Mouse (Mus musculus) C2C12 (cell line): ENCODE measurements around the gene 4930469K13Rik. TPM values are rescaled to one million over a fixed set of nuclear protein-coding genes. Genes with fewer than 3 reads are reported as not detected.

ENCODE experiments used
- H3K27me3 ChIP-seq: one replicate; pipeline ENCODE4 v1.6.1; 2011; ENCODE audit not compliant: control insufficient read depth, insufficient read depth, insufficient read length
- H3K36me3 ChIP-seq: one replicate; pipeline ENCODE4 v1.6.1; 2011; ENCODE audit not compliant: control insufficient read depth, insufficient read depth
- H3K4me3 ChIP-seq: one replicate; pipeline ENCODE4 v1.5.1; 2011; ENCODE audit warnings: mild to moderate bottlenecking, control low read depth; ENCODE audit not compliant: poor library complexity, insufficient read depth, severe bottlenecking
- H3K79me2 ChIP-seq: one replicate; pipeline ENCODE4 v1.6.1; 2011; ENCODE audit not compliant: control insufficient read depth, insufficient read depth
- H3K79me3 ChIP-seq: one replicate; pipeline ENCODE4 v1.6.1; 2011; ENCODE audit warnings: low read depth, control low read depth
- H3ac ChIP-seq: one replicate; pipeline ENCODE3; 2011; ENCODE audit warnings: low read depth; ENCODE audit not compliant: control insufficient read depth, insufficient read length
- CEBPB ChIP-seq: IDR thresholded peaks from one replicate; pipeline ENCODE4 v1.6.1; 2011; ENCODE audit warnings: low read depth, mild to moderate bottlenecking, control low read depth, moderate library complexity
- CTCF ChIP-seq: IDR thresholded peaks from one replicate; pipeline ENCODE4 v1.5.1; 2011; ENCODE audit not compliant: control insufficient read depth, insufficient read depth, insufficient read length
- FOSL1 ChIP-seq: IDR thresholded peaks from one replicate; pipeline ENCODE4 v1.8.0; 2011; ENCODE audit warnings: mild to moderate bottlenecking, low read length; ENCODE audit not compliant: poor library complexity, insufficient read depth, severe bottlenecking
- MAX ChIP-seq: IDR thresholded peaks from one replicate; pipeline ENCODE4 v1.6.1; 2011; ENCODE audit warnings: mild to moderate bottlenecking, control low read depth
- MYOD1 ChIP-seq: IDR thresholded peaks from one replicate; pipeline ENCODE4 v1.6.1; 2011; ENCODE audit warnings: low read depth; ENCODE audit not compliant: control insufficient read depth, insufficient read length
- MYOG ChIP-seq: IDR thresholded peaks from one replicate; pipeline ENCODE4 v1.6.1; 2011; ENCODE audit not compliant: control insufficient read depth, insufficient read length; ENCODE audit errors: extremely low read depth
- USF1 ChIP-seq: IDR thresholded peaks from one replicate; pipeline ENCODE4 v1.6.1; 2011; ENCODE audit warnings: low read depth, mild to moderate bottlenecking, control low read depth, moderate library complexity
- polyA plus RNA-seq: library from polyadenylated mRNA; unstranded; fragments of >200 nt; fragmentation: generic; extraction: Trizol; gene quantifications from one replicate; pipeline ENCODE4 v1.2.1, GENCODE M21; 2012; ENCODE audit warnings: missing spikeins

Gene 4930469K13Rik
- polyA plus RNA-seq, 1 experiment = not detected

- no peak overlapping the region for H3ac ChIP-seq
- H3K36me3 ChIP-seq = no peaks in the 10 kb centered on the region
- H3K79me2 ChIP-seq = no peaks in the 10 kb centered on the region
- H3K79me3 ChIP-seq = no peaks in the 10 kb centered on the region
- H3K4me3 ChIP-seq = no peak overlapping the region
- H3K27me3 ChIP-seq = no peaks in the 10 kb centered on the region
- TF ChIP-seq MYOG (no peak), FOSL1 (no peak), MYOD1 (no peak), CTCF (no peak), MAX (no peak), USF1 (no peak), CEBPB (no peak)
These were observed 24.6 kb downstream of the 4930469K13Rik start for GRCm38 (mm10) chr11:34073776-34074175.

DNA sequence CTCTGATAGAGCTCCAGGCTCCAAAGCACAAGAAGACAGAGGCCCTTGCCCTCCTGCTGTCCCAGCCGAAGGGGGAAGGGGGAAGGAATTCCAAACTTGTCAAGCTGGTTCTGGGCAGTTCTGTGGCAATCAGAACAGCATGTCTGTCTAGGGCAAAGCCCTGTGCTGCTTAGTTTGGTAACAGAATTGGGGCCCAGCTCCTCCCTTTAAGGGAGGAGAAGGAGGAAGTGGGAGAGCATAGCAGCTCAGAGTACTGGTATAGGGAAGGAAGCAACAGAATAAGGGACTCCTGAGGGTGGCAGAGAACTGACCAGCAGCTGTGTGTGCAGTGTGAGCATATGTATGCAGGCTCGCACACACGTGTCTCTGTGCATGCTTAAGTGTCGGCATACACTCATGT is 26.0 kb downstream of the 4930469K13Rik start:
- no peak overlapping the region for H3K4me3 ChIP-seq
- H3K79me3 ChIP-seq = no peaks in the 10 kb centered on the region
- H3ac ChIP-seq = no peak overlapping the region
- no peaks in the 10 kb centered on the region for H3K36me3 ChIP-seq
- no peaks in the 10 kb centered on the region for H3K27me3 ChIP-seq
- TF ChIP-seq MYOD1 = no peak
- no peak for TF ChIP-seq MYOG
- no peak for TF ChIP-seq MAX
- TF ChIP-seq USF1 = no peak
- TF ChIP-seq FOSL1 = no peak
- no peak for TF ChIP-seq CTCF
- TF ChIP-seq CEBPB = no peak
- H3K79me2 ChIP-seq = no peaks in the 10 kb centered on the region

- no peak overlapping the region for H3ac ChIP-seq
- no peaks in the 10 kb centered on the region for H3K36me3 ChIP-seq
- TF ChIP-seq MYOD1 (no peak), FOSL1 (no peak), MYOG (no peak), USF1 (no peak), CEBPB (no peak), MAX (no peak), CTCF (no peak)
- no peak overlapping the region for H3K4me3 ChIP-seq
- H3K27me3 ChIP-seq = no peaks in the 10 kb centered on the region
- no peaks in the 10 kb centered on the region for H3K79me3 ChIP-seq
- no peaks in the 10 kb centered on the region for H3K79me2 ChIP-seq
These were observed 27.8 kb downstream of the 4930469K13Rik start for GRCm38 (mm10) chr11:34070596-34070995.

- no peak for TF ChIP-seq MYOD1
- TF ChIP-seq FOSL1 = no peak
- no peak for TF ChIP-seq MAX
- no peak for TF ChIP-seq CTCF
- no peak for TF ChIP-seq MYOG
- H3K27me3 ChIP-seq = no peaks in the 10 kb centered on the region
- H3K4me3 ChIP-seq = no peak overlapping the region
- no peaks in the 10 kb centered on the region for H3K79me2 ChIP-seq
- H3K79me3 ChIP-seq = no peaks in the 10 kb centered on the region
- H3ac ChIP-seq = no peak overlapping the region
- H3K36me3 ChIP-seq = no peaks in the 10 kb centered on the region
These were observed 34.5 kb downstream of the 4930469K13Rik start for GRCm38 (mm10) chr11:34063702-34064485.

DNA sequence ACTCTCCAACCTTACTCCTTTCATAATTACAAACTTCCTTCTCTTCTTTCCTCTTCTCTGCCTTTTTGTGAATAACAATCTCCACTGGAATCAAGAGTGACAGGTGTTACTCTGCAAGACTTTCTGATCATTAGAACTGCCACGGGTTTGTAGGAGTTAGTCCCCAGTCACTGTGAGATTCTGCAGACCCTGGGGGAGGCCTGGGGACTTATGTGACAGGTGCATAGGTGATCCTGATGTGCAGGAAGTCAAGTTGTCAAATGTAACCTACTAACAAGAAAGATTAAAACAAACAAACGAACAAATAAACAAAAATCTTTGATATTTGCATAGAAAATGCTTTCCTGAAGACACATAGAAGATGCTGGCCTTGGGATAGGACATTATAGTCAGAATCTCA is 35.1 kb downstream of the 4930469K13Rik start:
- no peaks in the 10 kb centered on the region for H3K27me3 ChIP-seq
- H3K4me3 ChIP-seq = no peak overlapping the region
- no peaks in the 10 kb centered on the region for H3K36me3 ChIP-seq
- no peak overlapping the region for H3ac ChIP-seq
- H3K79me2 ChIP-seq = no peaks in the 10 kb centered on the region
- H3K79me3 ChIP-seq = no peaks in the 10 kb centered on the region
- no peak for TF ChIP-seq CEBPB
- no peak for TF ChIP-seq MAX
- no peak for TF ChIP-seq CTCF
- TF ChIP-seq FOSL1 = no peak
- no peak for TF ChIP-seq USF1
- TF ChIP-seq MYOD1 = no peak
- no peak for TF ChIP-seq MYOG

GRCm38 (mm10) chr11:34061740-34062139 is 36.6 kb downstream of the 4930469K13Rik start:
- H3K4me3 ChIP-seq = no peak overlapping the region
- H3K36me3 ChIP-seq = no peaks in the 10 kb centered on the region
- H3ac ChIP-seq = no peak overlapping the region
- TF ChIP-seq MYOG (no peak), USF1 (no peak), MAX (no peak), CTCF (no peak), FOSL1 (no peak), MYOD1 (no peak), CEBPB (no peak)
- H3K79me3 ChIP-seq = no peaks in the 10 kb centered on the region
- no peaks in the 10 kb centered on the region for H3K79me2 ChIP-seq
- no peaks in the 10 kb centered on the region for H3K27me3 ChIP-seq
